Mouse (Mus musculus) ES-Bruce4 (cell line): ENCODE data around the gene Lrrc1. TPM values are rescaled to one million over a fixed set of nuclear protein-coding genes. Genes with fewer than 3 reads are reported as not detected.

ENCODE experiments used
- H3K27ac ChIP-seq: 2 replicates; pipeline ENCODE4 v1.5.1; 2012; ENCODE audit warnings: low read length, inconsistent platforms; ENCODE audit not compliant: insufficient read depth
- H3K27me3 ChIP-seq: 2 replicates; pipeline ENCODE4 v1.6.1; 2012; ENCODE audit warnings: mild to moderate bottlenecking, low read length, inconsistent platforms; ENCODE audit not compliant: control insufficient read depth, poor library complexity, insufficient read depth, severe bottlenecking
- H3K36me3 ChIP-seq: 2 replicates; pipeline ENCODE4 v1.6.1; 2012; ENCODE audit warnings: inconsistent platforms, mild to moderate bottlenecking, low read length, moderate library complexity; ENCODE audit not compliant: control insufficient read depth, poor library complexity, insufficient read depth, severe bottlenecking
- H3K4me1 ChIP-seq: one replicate; pipeline ENCODE4 v1.8.1; 2011; ENCODE audit warnings: low read length; ENCODE audit not compliant: control insufficient read depth, insufficient read depth
- H3K4me3 ChIP-seq: 2 replicates; pipeline ENCODE4 v1.5.1; 2011; ENCODE audit warnings: low read depth, mild to moderate bottlenecking, low read length
- H3K9ac ChIP-seq: 2 replicates; pipeline ENCODE4 v1.6.1; 2012; ENCODE audit warnings: low read depth, mild to moderate bottlenecking, inconsistent platforms; ENCODE audit not compliant: poor library complexity, severe bottlenecking
- H3K9me3 ChIP-seq: replicated peaks from 2 replicates; pipeline ENCODE4 v1.6.1; 2012; ENCODE audit warnings: mild to moderate bottlenecking, low read length, inconsistent platforms; ENCODE audit not compliant: control insufficient read depth, poor library complexity, insufficient read depth, severe bottlenecking
- CTCF ChIP-seq: IDR thresholded peaks from one replicate; pipeline ENCODE4 v1.8.1; 2011; ENCODE audit warnings: low read depth, low read length
- EP300 ChIP-seq: IDR thresholded peaks from 2 replicates; pipeline ENCODE4 v1.6.1; 2011; ENCODE audit warnings: low read depth, low read length; ENCODE audit not compliant: insufficient read depth
- POLR2A ChIP-seq: IDR thresholded peaks from one replicate; pipeline ENCODE4 v1.8.1; 2011; ENCODE audit warnings: low read length; ENCODE audit not compliant: insufficient read depth
- polyA plus RNA-seq: library from polyadenylated mRNA; stranded (reverse); fragments of >200 nt; gene quantifications from 2 replicates; pipeline ENCODE4 v1.2.4, GENCODE M21; 2011; ENCODE audit warnings: low read depth; ENCODE audit not compliant: missing spikeins, insufficient read depth, insufficient read length

The Lrrc1 gene
- polyA plus RNA-seq, 1 experiment = 20.9 TPM

DNA sequence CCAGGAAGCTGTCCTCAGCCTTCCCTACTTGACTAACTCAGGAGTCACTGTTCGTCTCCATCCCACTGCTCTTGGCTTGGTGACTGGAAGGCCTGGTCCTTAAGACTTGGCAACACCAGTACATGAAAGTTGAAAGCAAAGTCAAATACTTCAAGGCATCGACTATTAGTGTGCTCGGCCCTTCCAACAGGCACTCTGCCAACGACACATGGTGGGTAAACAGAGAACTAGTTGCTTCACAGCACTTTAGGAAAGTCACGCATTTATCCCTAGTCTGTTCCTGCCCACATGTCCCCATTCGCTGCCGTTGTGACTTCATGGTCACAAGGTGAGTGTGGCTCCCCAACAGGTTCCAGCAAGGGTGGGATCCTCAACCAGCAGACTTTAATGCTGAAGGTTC, 57.2 kb downstream of the Lrrc1 start:
- Histone ChIP-seq H3K9ac (no peak overlapping the region), H3K36me3 (no peaks in the 10 kb centered on the region), H3K27me3 (no peaks in the 10 kb centered on the region), H3K9me3 (no peaks in the 10 kb centered on the region), H3K4me3 (no peak overlapping the region), H3K4me1 (peaks cover 2% of the 10 kb centered on the region), H3K27ac (no peak overlapping the region)
- no peak for TF ChIP-seq EP300
- no peak for TF ChIP-seq CTCF
- no peak for TF ChIP-seq POLR2A

GRCm38 (mm10) chr9:77485915-77486314, 58.8 kb downstream of the Lrrc1 start:
- TF ChIP-seq POLR2A (no peak), CTCF (no peak), EP300 (peak; percentile 85)
- H3K4me3 ChIP-seq = no peak overlapping the region
- H3K9me3 ChIP-seq = no peaks in the 10 kb centered on the region
- no peaks in the 10 kb centered on the region for H3K36me3 ChIP-seq
- no peak overlapping the region for H3K9ac ChIP-seq
- H3K27me3 ChIP-seq = no peaks in the 10 kb centered on the region
- peaks cover 5% of the 10 kb centered on the region for H3K4me1 ChIP-seq
- no peak overlapping the region for H3K27ac ChIP-seq

DNA sequence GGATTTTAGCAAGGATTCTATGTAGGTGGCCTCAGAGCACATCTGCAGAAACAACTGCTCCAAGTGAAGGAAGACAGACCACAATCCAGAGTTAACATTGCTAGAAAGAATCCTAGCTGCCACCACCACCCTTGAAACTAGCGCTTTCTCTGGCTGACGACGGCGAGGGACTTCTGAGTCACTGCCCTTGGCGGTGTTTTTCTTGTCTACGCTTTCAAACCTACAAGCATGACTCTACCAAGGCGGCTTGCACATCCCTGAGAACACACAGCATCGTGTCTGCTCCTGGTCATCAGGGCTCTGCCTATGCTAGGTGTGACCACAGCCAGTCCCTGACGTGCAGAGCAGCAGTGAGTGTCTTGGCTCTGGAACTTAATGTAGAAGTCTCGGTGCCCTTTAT, 59.9 kb downstream of the Lrrc1 start:
- Histone ChIP-seq H3K9me3 (no peaks in the 10 kb centered on the region), H3K9ac (no peak overlapping the region), H3K4me1 (peaks cover 7% of the 10 kb centered on the region), H3K36me3 (no peaks in the 10 kb centered on the region), H3K4me3 (no peak overlapping the region), H3K27me3 (no peaks in the 10 kb centered on the region), H3K27ac (no peak overlapping the region)
- TF ChIP-seq POLR2A = no peak
- TF ChIP-seq CTCF = no peak
- TF ChIP-seq EP300 = no peak

DNA sequence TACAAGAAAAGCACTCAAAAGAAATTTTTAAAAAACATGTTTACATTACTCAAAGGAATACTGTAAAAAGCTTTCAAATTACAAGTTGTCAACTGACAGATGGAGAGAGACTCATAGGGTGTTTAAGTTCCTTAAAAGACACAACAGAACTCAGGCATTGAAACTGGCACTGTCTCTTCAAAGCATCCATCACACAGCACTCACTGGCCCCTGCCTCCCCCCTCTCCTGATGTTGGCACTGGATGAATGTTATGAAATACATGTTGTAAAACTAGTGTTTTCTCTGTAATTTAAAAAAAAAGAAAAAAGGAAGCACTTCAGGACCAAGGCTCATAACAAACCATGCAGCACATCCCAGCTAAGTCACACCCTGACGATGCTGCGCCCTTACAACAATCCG, 61.1 kb downstream of the Lrrc1 start:
- Histone ChIP-seq H3K27me3 (no peaks in the 10 kb centered on the region), H3K4me1 (peaks cover 7% of the 10 kb centered on the region), H3K36me3 (no peaks in the 10 kb centered on the region), H3K4me3 (no peak overlapping the region), H3K27ac (no peak overlapping the region), H3K9me3 (no peaks in the 10 kb centered on the region), H3K9ac (no peak overlapping the region)
- TF ChIP-seq EP300 = no peak
- TF ChIP-seq POLR2A = no peak
- no peak for TF ChIP-seq CTCF

- peaks cover 7% of the 10 kb centered on the region for H3K4me1 ChIP-seq
- H3K4me3 ChIP-seq = no peak overlapping the region
- no peaks in the 10 kb centered on the region for H3K9me3 ChIP-seq
- no peaks in the 10 kb centered on the region for H3K36me3 ChIP-seq
- no peak for TF ChIP-seq CTCF
- no peak for TF ChIP-seq POLR2A
- no peak overlapping the region for H3K9ac ChIP-seq
- no peaks in the 10 kb centered on the region for H3K27me3 ChIP-seq
- H3K27ac ChIP-seq = no peak overlapping the region
Observed at GRCm38 (mm10) chr9:77482281-77482680, 62.4 kb downstream of the Lrrc1 start.

- Histone ChIP-seq H3K27ac (peak overlapping the region; percentile 15), H3K36me3 (no peaks in the 10 kb centered on the region), H3K4me3 (no peak overlapping the region), H3K9ac (no peak overlapping the region), H3K4me1 (peaks cover 7% of the 10 kb centered on the region), H3K27me3 (no peaks in the 10 kb centered on the region), H3K9me3 (no peaks in the 10 kb centered on the region)
- TF ChIP-seq POLR2A = no peak
- TF ChIP-seq EP300 = no peak
- no peak for TF ChIP-seq CTCF
Observed at GRCm38 (mm10) chr9:77481380-77481779, 63.3 kb downstream of the Lrrc1 start.
